Mouse (Mus musculus): ENCODE data around the gene Kcnma1. TPM values are rescaled to one million over a fixed set of nuclear protein-coding genes. Genes with fewer than 3 reads are reported as not detected.

Gene Kcnma1
- 2.5 and 4.0 TPM in 2 replicates for polyA plus RNA-seq (2015; fragmentation: Nextera tagmentation; extraction: Ambion mirVana)

DNA sequence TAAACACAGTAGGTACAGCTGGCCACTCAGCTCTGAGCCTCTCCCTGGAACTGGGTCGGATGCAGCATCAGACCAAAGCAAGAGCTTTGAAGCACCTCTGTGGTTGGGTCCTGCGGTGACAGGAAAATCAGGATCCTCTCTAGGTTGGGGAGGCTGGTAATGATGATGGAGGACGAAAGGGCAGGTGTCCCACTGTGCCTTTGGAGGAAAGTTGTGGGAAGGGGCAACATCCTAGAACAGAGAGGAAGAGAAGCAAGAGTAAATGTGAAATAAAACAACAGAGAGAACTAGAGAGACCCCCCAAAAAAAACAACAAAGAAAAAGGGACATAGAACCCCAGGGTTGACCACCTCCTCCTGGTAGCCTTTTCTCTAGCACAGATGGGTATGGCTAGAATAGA, at the start of gene Kcnma1:
Kcnma1 (minus strand) TSS at position 101 of the 400 bp plus-strand sequence.
- WGBS = 60% methylated on average over 3 of the region's 3 CpGs
- Histone ChIP-seq H3K4me1 (no peaks in the 10 kb centered on the region), H3K27ac (no peak within 1 kb of the TSS), H3K4me3 (no peak within 1 kb of the TSS), H3K4me2 (no peak within 1 kb of the TSS), H3K27me3 (peaks cover 4% of the 10 kb centered on the region; the same call in 1 of the 2 replicates), H3K9ac (no peak within 1 kb of the TSS), H3K9me3 (no peaks in the 10 kb centered on the region), H3K36me3 (no peaks in the 10 kb centered on the region)
- ATAC-seq (ENCODE audit: insufficient number of reproducible peaks, insufficient read depth, low FRiP score, low TSS enrichment, low read depth) = no peak

DNA sequence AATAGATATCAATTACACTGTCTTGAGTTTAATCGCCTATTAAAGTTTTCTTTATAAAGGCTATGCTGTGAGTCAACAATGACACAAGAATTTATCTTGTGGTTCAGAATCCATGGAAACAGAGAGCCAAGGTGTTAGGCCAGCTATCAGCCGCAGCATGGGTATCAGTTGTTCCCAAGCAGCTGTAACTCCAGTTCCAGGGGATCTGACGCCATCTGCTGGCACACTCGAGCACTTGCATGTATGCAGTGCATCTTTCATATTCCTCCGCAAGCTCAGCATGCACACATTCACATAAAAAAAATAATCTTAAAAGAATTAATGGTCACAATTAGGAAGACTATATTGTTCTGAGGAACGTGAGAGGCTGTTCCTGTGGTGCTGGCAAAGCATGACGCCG, 45.5 kb upstream of the Kcnma1 start:
- H3K9me3 ChIP-seq = no peaks in the 10 kb centered on the region
- WGBS = 30% methylated on average over 8 of the region's 8 CpGs
- no peak for ATAC-seq (ENCODE audit: insufficient number of reproducible peaks, insufficient read depth, low FRiP score, low TSS enrichment, low read depth)
- H3K9ac ChIP-seq = no peak overlapping the region
- no peak overlapping the region for H3K27ac ChIP-seq
- peaks cover 16% of the 10 kb centered on the region; the same call in 1 of the 2 replicates for H3K4me1 ChIP-seq
- H3K4me3 ChIP-seq = no peak overlapping the region
- H3K36me3 ChIP-seq = no peaks in the 10 kb centered on the region
- no peaks in the 10 kb centered on the region for H3K27me3 ChIP-seq
- no peak overlapping the region; the same call in 1 of the 2 replicates for H3K4me2 ChIP-seq

DNA sequence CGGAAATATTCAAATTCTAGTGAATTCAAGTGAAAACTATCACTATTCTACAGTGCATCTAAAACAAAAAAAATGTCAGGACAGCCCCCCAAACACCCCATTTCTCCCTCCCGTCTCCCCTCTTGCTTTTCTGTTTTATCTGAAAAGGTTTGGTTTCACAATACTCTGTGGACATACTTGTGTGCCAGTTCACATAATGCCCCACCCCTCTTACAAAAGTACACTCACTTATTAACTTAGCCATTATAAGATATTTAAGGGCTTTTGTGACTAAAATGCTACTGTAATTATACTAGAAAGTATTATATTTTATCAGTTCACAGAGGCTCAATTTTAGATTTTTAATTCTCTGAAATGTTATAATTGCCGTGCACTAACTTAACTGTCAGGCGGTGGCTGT, 45.0 kb upstream of the Kcnma1 start:
- ATAC-seq (ENCODE audit: insufficient number of reproducible peaks, insufficient read depth, low FRiP score, low TSS enrichment, low read depth) = no peak
- WGBS = 65% methylated on average over 4 of the region's 4 CpGs
- H3K9ac ChIP-seq = no peak overlapping the region

DNA sequence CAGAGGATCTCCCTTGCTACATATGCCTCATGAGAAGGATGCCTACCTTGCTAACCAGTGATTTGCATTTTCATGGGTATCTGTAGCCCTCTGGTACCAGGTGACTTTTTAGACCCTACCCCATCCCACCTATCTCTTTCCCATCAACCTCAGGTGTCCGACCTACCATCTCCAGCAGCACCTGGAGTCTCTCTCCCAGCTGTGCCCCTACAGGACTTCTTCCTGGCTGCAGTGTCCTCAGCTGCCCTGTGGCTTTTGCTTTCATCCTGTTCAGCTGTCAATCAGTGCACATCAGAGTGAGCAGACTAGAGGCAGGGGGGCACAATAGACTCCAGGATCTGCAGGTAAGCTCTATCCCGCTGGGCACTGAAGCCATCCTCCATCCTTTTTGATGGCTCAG, 37.5 kb upstream of the Kcnma1 start:
- H3K4me3 ChIP-seq = no peak overlapping the region
- ATAC-seq (ENCODE audit: insufficient number of reproducible peaks, insufficient read depth, low FRiP score, low TSS enrichment, low read depth) = 0 out of 2 replicates have a peak, but pooled peaks have one; percentile 32
- no peak overlapping the region for H3K4me2 ChIP-seq
- no peaks in the 10 kb centered on the region for H3K36me3 ChIP-seq
- no peak overlapping the region for H3K9ac ChIP-seq
- H3K27me3 ChIP-seq = no peaks in the 10 kb centered on the region
- no peaks in the 10 kb centered on the region for H3K9me3 ChIP-seq
- no peaks in the 10 kb centered on the region for H3K4me1 ChIP-seq
- no peak overlapping the region for H3K27ac ChIP-seq
- 73% methylated on average over 2 of the region's 2 CpGs for WGBS

More for the DNA sequence above, 45.0 kb upstream of the Kcnma1 start:
- Histone ChIP-seq H3K27ac (no peak overlapping the region), H3K9me3 (no peaks in the 10 kb centered on the region), H3K36me3 (no peaks in the 10 kb centered on the region), H3K4me1 (peaks cover 16% of the 10 kb centered on the region; the same call in 1 of the 2 replicates), H3K27me3 (no peaks in the 10 kb centered on the region), H3K4me3 (no peak overlapping the region), H3K4me2 (no peak overlapping the region)

DNA sequence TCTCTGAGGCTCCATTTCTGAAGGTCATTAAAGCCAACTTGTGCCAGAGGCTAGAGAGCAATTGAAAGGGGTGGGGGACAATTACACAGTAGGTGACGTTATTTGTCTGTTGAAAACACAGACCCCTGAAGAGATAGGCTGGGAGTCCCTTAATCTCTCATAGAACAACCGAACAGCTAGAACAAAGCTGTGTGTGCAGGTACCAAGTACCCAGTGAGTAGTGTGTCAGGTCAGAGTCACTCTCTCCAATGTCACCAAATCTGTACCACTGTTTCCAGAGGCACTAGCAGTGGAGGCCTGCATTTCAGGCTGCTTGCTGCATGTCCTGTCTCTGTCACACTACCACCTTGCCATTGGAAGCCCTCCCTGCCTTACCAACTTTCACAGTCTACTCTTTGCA, 22.3 kb upstream of the Kcnma1 start:
- no peak overlapping the region for H3K4me3 ChIP-seq
- H3K4me1 ChIP-seq = no peaks in the 10 kb centered on the region; the same call in 1 of the 2 replicates
- H3K27me3 ChIP-seq = no peaks in the 10 kb centered on the region
- no peak overlapping the region for H3K27ac ChIP-seq
- no peak overlapping the region for H3K9ac ChIP-seq
- no peak for ATAC-seq (ENCODE audit: insufficient number of reproducible peaks, insufficient read depth, low FRiP score, low TSS enrichment, low read depth)
- no peak overlapping the region for H3K4me2 ChIP-seq
- 41% methylated on average over 2 of the region's 2 CpGs for WGBS
- H3K9me3 ChIP-seq = no peaks in the 10 kb centered on the region
- H3K36me3 ChIP-seq = no peaks in the 10 kb centered on the region

DNA sequence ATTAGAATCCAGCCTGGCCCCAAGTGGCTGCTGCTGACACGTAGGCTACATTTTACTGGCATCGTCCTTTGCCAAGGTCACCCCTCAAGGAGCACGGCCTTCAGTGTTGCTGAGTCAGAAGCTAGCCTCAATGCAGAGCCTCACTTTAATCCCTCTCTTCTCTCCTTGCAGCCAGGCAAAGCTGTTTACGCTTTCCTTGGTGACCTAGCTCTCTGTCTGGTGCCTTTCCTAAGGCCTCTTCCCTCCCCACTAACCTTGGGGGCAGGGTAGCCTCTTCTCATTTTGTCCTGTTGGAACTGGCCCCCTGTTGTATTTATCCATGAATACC, 21.9 kb upstream of the Kcnma1 start:
- H3K27me3 ChIP-seq = no peaks in the 10 kb centered on the region
- no peaks in the 10 kb centered on the region for H3K9me3 ChIP-seq
- no peaks in the 10 kb centered on the region; the same call in 1 of the 2 replicates for H3K4me1 ChIP-seq
- WGBS = 41% methylated on average over 4 of the region's 4 CpGs
- H3K9ac ChIP-seq = no peak overlapping the region
- no peak for ATAC-seq (ENCODE audit: insufficient number of reproducible peaks, insufficient read depth, low FRiP score, low TSS enrichment, low read depth)
- no peak overlapping the region for H3K4me2 ChIP-seq
- no peaks in the 10 kb centered on the region for H3K36me3 ChIP-seq
- no peak overlapping the region for H3K27ac ChIP-seq
- H3K4me3 ChIP-seq = no peak overlapping the region

DNA sequence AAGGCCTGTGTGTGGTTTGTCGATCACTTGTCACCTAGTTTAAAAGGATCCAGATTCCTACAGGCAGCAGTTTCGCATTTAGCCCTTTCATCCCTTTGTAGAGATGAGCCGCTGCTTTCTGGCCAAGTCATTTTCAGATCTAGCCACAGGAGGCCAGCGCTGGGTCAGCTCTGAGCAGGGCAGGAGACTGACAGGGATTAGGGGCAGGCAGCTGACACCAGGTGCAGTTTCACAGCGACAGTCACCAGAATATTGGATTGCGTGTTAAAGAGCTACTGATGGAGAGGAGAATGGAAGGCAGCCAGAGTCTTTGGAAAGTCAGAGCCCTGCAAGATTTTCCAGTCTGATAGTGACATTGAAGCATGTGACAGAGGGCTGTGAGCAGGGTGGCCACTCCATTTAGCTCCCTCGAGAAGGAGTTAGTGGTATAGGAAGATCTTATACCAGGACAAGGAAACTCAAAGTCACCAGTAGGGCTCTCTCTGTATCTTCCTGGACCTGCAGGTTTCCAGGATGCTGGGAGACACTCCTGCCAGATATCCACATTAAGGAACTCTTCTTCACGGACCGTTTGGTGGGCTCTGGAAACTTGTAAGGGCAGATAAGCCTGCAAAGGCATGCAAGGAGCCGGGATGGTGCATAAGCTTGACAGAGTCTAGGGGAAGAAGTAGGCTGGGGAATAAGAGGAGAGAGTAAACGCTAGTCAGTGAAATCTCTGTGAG, 21.4 kb upstream of the Kcnma1 start:
- 19% methylated on average over 11 of the region's 11 CpGs for WGBS

DNA sequence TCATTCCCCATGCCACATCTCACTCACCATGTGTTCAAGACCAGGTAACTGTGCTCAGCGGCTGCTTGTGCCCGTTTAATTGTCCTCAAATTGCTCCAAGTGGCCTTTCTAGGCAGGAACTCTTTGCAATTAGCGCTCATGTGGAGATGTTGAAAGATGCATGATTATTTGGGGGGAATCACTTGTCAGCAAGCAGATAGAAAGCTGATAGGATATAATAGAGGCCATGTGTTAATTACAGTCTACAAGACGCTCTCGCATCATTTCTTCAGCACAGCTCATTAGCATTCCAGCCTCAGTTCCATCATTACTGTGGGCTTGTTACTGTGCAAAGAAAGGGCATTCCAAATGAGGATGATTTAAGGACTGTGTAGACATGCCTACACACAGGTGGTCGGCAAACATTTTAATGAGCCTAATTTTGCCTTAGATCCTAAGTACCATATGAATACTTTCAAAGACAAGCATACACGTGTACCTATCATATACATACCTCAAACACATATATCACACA, 18.6 kb upstream of the Kcnma1 start:
- H3K4me1 ChIP-seq = no peaks in the 10 kb centered on the region; the same call in 1 of the 2 replicates
- H3K4me2 ChIP-seq = no peak overlapping the region
- H3K36me3 ChIP-seq = no peaks in the 10 kb centered on the region
- no peak overlapping the region for H3K27ac ChIP-seq
- H3K4me3 ChIP-seq = no peak overlapping the region
- 82% methylated on average over 7 of the region's 7 CpGs for WGBS
- H3K27me3 ChIP-seq = no peaks in the 10 kb centered on the region
- no peak for ATAC-seq (ENCODE audit: insufficient number of reproducible peaks, insufficient read depth, low FRiP score, low TSS enrichment, low read depth)
- H3K9ac ChIP-seq = no peak overlapping the region
- no peaks in the 10 kb centered on the region for H3K9me3 ChIP-seq

More for the DNA sequence above, 21.4 kb upstream of the Kcnma1 start:
- no peak for ATAC-seq (ENCODE audit: insufficient number of reproducible peaks, insufficient read depth, low FRiP score, low TSS enrichment, low read depth)
- Histone ChIP-seq H3K27ac (no peak overlapping the region), H3K4me3 (no peak overlapping the region), H3K4me1 (no peaks in the 10 kb centered on the region; the same call in 1 of the 2 replicates), H3K9me3 (no peaks in the 10 kb centered on the region), H3K27me3 (no peaks in the 10 kb centered on the region), H3K36me3 (no peaks in the 10 kb centered on the region), H3K9ac (no peak overlapping the region), H3K4me2 (no peak overlapping the region)

DNA sequence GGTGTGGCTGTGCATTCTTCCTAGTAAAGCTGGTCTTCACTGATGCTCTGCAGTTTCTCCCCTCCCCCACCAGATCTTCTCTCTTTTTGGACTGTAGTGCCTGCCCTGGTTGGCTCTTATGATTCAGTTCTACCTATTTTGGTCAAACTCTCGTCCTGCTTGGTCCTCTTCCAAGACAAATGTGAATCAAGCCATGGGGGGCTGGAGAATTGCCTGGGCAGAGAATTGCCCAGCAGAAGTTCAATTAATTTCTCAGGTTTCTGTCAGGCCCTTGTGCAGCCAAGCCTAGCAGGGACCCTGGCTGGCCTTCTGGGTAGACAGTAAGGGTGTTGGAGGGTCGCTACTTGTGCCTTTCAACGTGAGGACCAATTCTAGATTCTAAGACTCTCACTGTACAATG, 17.9 kb upstream of the Kcnma1 start:
- H3K4me3 ChIP-seq = no peak overlapping the region
- no peaks in the 10 kb centered on the region for H3K36me3 ChIP-seq
- H3K27ac ChIP-seq = no peak overlapping the region
- ATAC-seq (ENCODE audit: insufficient number of reproducible peaks, insufficient read depth, low FRiP score, low TSS enrichment, low read depth) = no peak
- no peaks in the 10 kb centered on the region for H3K9me3 ChIP-seq
- H3K27me3 ChIP-seq = no peaks in the 10 kb centered on the region
- WGBS = 75% methylated on average over 3 of the region's 3 CpGs
- no peak overlapping the region for H3K9ac ChIP-seq
- H3K4me2 ChIP-seq = no peak overlapping the region
- H3K4me1 ChIP-seq = no peaks in the 10 kb centered on the region; the same call in 1 of the 2 replicates

DNA sequence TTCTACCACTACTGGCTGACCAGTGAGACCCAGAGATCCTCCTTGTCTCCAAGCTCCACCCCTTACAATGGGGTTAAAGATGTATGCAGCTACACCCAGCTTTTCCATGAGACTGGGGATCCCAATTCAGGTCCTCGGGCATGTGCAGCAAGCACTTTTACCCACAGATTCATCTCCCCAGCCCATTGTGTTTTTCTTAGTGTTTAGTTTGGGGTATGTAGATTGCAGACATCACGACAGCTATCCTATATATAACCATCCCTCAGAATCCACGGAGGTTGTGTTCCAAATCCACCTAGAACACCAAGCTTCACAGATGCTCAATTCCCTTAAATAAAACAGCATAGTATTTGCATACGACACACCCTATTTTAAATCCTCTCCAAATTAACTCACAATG, 6.4 kb upstream of the Kcnma1 start:
- Histone ChIP-seq H3K9ac (no peak overlapping the region), H3K27me3 (no peaks in the 10 kb centered on the region), H3K9me3 (no peaks in the 10 kb centered on the region), H3K4me2 (no peak overlapping the region), H3K27ac (no peak overlapping the region), H3K36me3 (no peaks in the 10 kb centered on the region), H3K4me3 (no peak overlapping the region), H3K4me1 (no peaks in the 10 kb centered on the region)
- ATAC-seq (ENCODE audit: insufficient number of reproducible peaks, insufficient read depth, low FRiP score, low TSS enrichment, low read depth) = no peak
- 77% methylated on average over 4 of the region's 4 CpGs for WGBS

DNA sequence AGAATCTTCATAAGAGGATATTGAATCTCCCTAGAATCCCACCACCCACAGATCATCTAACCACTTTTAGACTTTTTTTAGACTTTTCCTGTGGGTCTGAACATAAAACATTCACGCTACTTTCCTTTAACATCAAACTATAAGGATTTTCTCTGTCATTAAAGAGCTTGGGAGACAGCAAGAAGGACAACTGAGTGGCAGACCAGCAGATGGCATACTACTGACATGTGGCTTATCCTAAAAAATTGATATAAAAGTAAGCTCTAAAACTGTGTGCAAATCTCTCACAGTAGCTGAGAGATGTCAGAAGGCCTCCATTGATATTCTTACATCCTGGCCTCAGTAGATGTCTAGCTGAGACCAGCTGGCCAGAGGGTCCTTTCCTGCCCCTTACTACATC, 4.3 kb downstream of the Kcnma1 start:
- H3K27me3 ChIP-seq = peaks cover 33% of the 10 kb centered on the region
- H3K27ac ChIP-seq = no peak overlapping the region
- H3K4me3 ChIP-seq = no peak overlapping the region
- 75% methylated on average over 1 of the region's 1 CpGs for WGBS
- no peaks in the 10 kb centered on the region for H3K36me3 ChIP-seq
- no peak overlapping the region for H3K4me2 ChIP-seq
- peaks cover 2% of the 10 kb centered on the region for H3K4me1 ChIP-seq
- H3K9me3 ChIP-seq = no peaks in the 10 kb centered on the region
- no peak for ATAC-seq (ENCODE audit: insufficient number of reproducible peaks, insufficient read depth, low FRiP score, low TSS enrichment, low read depth)
- H3K9ac ChIP-seq = no peak overlapping the region

DNA sequence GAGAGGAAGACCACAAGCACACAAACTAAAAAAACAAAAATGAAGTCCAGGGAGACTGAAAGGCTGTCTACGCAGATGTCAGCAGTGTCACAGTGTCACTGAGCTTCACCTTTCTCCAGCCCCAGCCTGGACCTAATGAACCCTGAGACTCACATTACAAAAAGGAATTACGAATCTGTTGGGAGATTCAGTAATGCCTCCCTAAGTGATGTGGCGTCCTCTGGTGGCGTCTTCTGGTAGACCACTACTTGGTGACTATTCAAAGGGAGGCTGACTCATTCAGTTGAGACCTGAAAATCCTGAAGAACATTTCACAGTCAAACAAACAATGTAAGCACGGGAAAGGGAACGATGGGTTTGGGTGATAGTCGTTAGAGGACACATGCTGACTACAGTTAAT, 6.0 kb downstream of the Kcnma1 start:
- peaks cover 11% of the 10 kb centered on the region for H3K4me1 ChIP-seq
- H3K4me3 ChIP-seq = no peak overlapping the region
- no peak overlapping the region for H3K4me2 ChIP-seq
- H3K36me3 ChIP-seq = no peaks in the 10 kb centered on the region
- no peak overlapping the region for H3K27ac ChIP-seq
- 7% methylated on average over 7 of the region's 7 CpGs for WGBS
- H3K9me3 ChIP-seq = no peaks in the 10 kb centered on the region
- no peak overlapping the region for H3K9ac ChIP-seq
- ATAC-seq (ENCODE audit: insufficient number of reproducible peaks, insufficient read depth, low FRiP score, low TSS enrichment, low read depth) = no peak
- peaks cover 50% of the 10 kb centered on the region for H3K27me3 ChIP-seq

All from embryonic facial prominence, embryonic 13.5 days (tissue).